Mouse (Mus musculus) hindbrain, embryonic 15.5 days (tissue): ENCODE data around the gene Ints1. TPM values are rescaled to one million over a fixed set of nuclear protein-coding genes. Genes with fewer than 3 reads are reported as not detected.

Experiments
- ATAC-seq: fragments of 200-750 bp; cut with Nextera tagmentation; 2 replicates; pipeline ENCODE4 v1.8.0; 2017; ENCODE audit warnings: low read depth, moderate number of reproducible peaks, moderate TSS enrichment; ENCODE audit not compliant: low FRiP score
- H3K27ac ChIP-seq: fragments of 300-500 bp; sonication (generic); replicated peaks from 2 replicates; pipeline ENCODE4 v1.5.1; 2015; ENCODE audit warnings: mild to moderate bottlenecking, inconsistent platforms
- H3K27me3 ChIP-seq: fragments of 300-500 bp; sonication (generic); 2 replicates; pipeline ENCODE4 v1.6.1; 2015; ENCODE audit warnings: control low read depth, inconsistent platforms
- H3K36me3 ChIP-seq: fragments of 300-500 bp; sonication (generic); 2 replicates; pipeline ENCODE4 v1.6.1; 2015; ENCODE audit warnings: control low read depth, inconsistent platforms
- H3K4me1 ChIP-seq: fragments of 300-500 bp; sonication (generic); replicated peaks from 2 replicates; pipeline ENCODE4 v1.6.1; 2015; ENCODE audit warnings: control low read depth, inconsistent platforms
- H3K4me2 ChIP-seq: fragments of 300-500 bp; sonication (generic); 2 replicates; pipeline ENCODE4 v1.6.1; 2015; ENCODE audit warnings: moderate library complexity, mild to moderate bottlenecking, inconsistent platforms
- H3K4me3 ChIP-seq: fragments of 300-500 bp; sonication (generic); 2 replicates; pipeline ENCODE4 v1.5.1; 2015; ENCODE audit warnings: mild to moderate bottlenecking, inconsistent platforms
- H3K9ac ChIP-seq: fragments of 300-500 bp; sonication (generic); 2 replicates; pipeline ENCODE4 v1.6.1; 2015; ENCODE audit warnings: inconsistent platforms
- H3K9me3 ChIP-seq: fragments of 300-500 bp; sonication (generic); 2 replicates; pipeline ENCODE4 v1.6.1; 2016; ENCODE audit warnings: control low read depth, inconsistent platforms
- WGBS: fragments of 180-500 bp; shearing (Covaris S2); methylation state at CpG from one replicate; pipeline ENCODE4 v1.1.7; 2015; 5-methylcytosine and 5-hydroxymethylcytosine counted together
- polyA plus RNA-seq: library from polyadenylated mRNA; unstranded; fragments of >200 nt; fragmentation: Nextera tagmentation; extraction: Ambion mirVana; gene quantifications from 2 replicates; pipeline ENCODE4 v1.2.1, GENCODE M21; 2015

Gene Ints1
- polyA plus RNA-seq, 1 experiment from 2014 or later, result 30.3 TPM

DNA sequence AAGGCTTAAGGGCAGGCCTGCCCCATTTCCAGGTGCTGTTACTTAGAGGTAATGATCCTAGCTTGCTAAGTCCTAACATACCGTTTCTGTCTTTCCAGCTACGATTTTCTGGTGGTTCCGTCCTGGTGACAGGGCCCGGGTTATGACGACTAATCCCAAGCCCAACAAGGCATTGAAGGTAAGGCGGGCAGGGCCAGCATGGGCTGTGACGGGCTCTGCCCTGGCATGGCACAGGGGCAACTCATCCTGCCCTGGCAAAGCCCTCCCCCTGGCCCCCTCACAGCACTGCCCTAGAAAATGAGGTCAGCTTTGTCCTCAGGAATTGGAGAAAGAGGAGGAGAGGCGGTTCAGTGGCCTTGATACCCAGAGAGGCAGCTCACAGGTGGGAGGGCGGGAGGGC is 23.6 kb upstream of the Ints1 start:
- Histone ChIP-seq H3K27me3 (no peaks in the 10 kb centered on the region), H3K36me3 (peaks cover 15% of the 10 kb centered on the region; the same call in 1 of the 2 replicates), H3K9me3 (no peaks in the 10 kb centered on the region), H3K27ac (no peak overlapping the region), H3K4me3 (no peak overlapping the region), H3K4me1 (peaks cover 47% of the 10 kb centered on the region), H3K9ac (no peak overlapping the region), H3K4me2 (peak overlapping the region; percentile 59)
- 88% methylated on average over 9 of the region's 9 CpGs for WGBS
- ATAC-seq, result no peak

DNA sequence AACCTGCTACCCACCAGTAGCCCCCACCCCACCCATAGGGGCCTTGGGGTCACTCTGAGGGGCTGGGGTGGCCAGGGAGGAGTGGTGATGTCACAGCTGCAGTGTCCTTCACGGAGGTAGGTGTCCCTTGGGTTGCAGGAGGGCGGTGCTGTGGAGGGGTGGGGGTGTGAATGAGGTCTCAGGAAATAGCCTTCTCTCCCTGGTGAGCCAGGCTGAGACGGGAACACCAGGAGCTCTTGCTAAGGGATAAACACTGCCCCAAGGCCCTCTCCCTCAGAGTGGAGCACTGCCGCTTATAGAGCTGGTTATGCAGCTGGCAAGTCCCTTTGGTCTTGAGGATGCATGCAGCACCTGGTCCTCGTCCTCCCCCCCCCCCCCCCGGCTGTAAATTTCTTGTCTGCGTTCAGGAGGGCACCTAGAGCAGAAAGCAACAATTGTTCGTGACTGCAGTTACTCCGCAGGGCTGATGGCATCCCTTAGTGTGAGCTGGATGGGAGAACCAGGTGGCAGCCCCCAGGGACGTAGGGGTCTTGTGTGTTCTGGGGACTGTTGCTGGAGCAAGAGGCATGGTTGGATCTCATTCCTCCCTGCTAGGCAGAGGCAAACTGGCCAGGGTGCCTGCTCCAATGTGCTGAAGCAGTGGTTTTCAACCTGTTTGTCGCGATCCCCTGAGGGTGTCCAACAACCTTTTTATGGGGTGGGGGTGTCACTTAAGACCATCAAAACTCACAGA is 22.9 kb upstream of the Ints1 start:
- peak overlapping the region; percentile 39 for H3K9ac ChIP-seq
- ATAC-seq, result peak; percentile 56
- H3K36me3 ChIP-seq, result peaks cover 15% of the 10 kb centered on the region; the same call in 1 of the 2 replicates
- peak overlapping the region; percentile 29 for H3K4me3 ChIP-seq
- H3K4me1 ChIP-seq, result peaks cover 45% of the 10 kb centered on the region
- peak overlapping the region; percentile 59 for H3K4me2 ChIP-seq
- 0 out of 2 replicates have a peak, but pooled peaks cover 5% of the 10 kb centered on the region for H3K27me3 ChIP-seq
- WGBS, result 29% methylated on average over 12 of the region's 12 CpGs
- H3K27ac ChIP-seq, result peak overlapping the region; percentile 87
- no peaks in the 10 kb centered on the region for H3K9me3 ChIP-seq

DNA sequence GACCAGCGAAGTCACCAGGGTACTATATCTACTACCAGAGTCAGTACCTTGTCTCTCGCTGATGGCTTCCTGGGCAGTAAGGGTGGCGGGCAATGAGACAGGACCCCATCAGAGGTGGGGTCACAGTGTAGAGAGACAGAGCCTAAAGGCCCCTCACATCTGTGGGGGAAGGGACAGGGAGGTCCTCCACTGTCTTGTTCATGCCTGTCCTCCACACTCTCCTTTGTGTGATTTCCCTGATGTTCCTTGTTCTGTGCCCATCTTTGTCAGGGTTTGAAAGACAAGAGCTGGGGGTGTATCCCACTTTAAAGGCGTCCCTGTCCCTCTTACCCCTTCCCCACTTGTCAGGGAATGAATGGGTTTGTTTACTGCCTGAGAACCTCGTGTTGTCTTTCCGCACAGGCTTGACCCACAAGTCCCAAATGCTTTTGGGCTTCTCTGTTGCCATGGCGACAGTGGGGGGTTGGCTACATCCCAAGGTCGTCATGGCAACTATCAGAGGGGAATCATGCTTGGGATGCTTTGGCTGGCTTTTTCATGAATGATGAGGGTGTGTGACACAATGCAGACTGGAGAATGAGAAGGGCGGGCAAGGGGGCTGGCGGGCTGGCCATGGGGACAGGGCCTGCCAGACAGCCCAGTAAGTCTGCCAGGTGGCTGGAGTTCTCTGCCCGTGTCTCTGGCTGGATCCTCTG is 22.1 kb upstream of the Ints1 start:
- Histone ChIP-seq H3K27me3 (0 out of 2 replicates have a peak, but pooled peaks cover 5% of the 10 kb centered on the region), H3K27ac (peak overlapping the region; percentile 87), H3K4me1 (peaks cover 51% of the 10 kb centered on the region), H3K4me2 (peak overlapping the region; percentile 59), H3K4me3 (peak overlapping the region; percentile 29), H3K36me3 (peaks cover 15% of the 10 kb centered on the region; the same call in 1 of the 2 replicates), H3K9ac (peak overlapping the region; percentile 39), H3K9me3 (no peaks in the 10 kb centered on the region)
- WGBS, result 13% methylated on average over 11 of the region's 11 CpGs
- ATAC-seq, result peak; percentile 88

DNA sequence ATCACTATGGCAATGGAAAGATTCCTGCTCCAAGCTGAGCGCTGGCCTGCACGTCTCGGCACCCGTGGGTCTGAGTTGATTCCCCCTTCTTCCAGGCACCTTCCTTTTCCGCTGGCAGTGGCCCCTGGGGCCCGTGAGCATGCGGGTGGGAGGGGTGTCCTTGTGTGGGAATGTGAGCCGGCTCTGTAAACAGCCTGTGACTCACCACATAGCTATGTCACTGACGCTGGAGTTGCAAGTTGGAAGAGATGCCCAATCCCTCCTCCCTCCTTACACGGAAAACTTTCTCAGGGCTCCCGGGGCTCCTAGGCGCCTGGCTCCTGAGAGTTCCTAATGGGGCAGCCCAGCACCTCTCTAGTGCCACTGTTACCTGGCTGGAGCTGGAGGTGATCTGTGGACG is 21.4 kb upstream of the Ints1 start:
- Histone ChIP-seq H3K4me2 (peak overlapping the region; percentile 59), H3K27me3 (0 out of 2 replicates have a peak, but pooled peaks cover 5% of the 10 kb centered on the region), H3K4me1 (peaks cover 58% of the 10 kb centered on the region), H3K9ac (no peak overlapping the region; the same call in 1 of the 2 replicates), H3K4me3 (no peak overlapping the region), H3K9me3 (no peaks in the 10 kb centered on the region), H3K36me3 (peaks cover 15% of the 10 kb centered on the region; the same call in 1 of the 2 replicates), H3K27ac (peak overlapping the region; percentile 87)
- peak; percentile 17 for ATAC-seq
- WGBS, result 17% methylated on average over 13 of the region's 13 CpGs

DNA sequence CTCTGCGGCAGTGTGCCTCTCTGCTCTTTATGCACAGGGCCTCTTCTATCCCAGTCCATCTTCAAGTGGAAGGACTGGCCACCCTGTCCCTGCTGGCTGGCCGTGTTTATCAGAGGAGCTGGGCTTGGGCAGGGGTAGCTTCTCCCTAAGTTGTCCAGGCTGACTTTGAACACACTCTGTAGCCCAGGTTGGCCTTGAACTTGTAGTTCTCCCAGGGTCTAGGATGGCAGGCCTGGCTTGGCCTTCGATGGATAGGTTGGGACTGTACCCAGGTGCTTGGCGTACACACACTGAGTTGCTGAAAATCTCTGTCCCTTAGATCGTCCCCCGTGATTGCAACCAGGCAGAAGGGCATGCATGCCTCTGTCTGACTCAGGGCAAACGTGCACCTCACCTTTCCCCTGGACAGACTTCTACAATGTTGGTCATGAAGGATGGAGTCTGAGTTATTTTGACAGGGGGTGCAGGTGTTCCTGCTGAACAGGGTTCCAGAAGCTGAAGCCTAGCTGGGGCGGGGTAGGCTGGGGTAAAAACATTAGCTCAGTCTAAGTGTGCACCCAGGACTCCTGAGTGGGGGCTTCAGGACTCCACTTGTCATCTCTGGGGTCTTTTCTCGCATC is 20.6 kb upstream of the Ints1 start:
- no peak overlapping the region for H3K27ac ChIP-seq
- H3K4me1 ChIP-seq, result peaks cover 62% of the 10 kb centered on the region
- no peak overlapping the region for H3K9ac ChIP-seq
- H3K36me3 ChIP-seq, result peaks cover 15% of the 10 kb centered on the region; the same call in 1 of the 2 replicates
- no peaks in the 10 kb centered on the region for H3K9me3 ChIP-seq
- H3K27me3 ChIP-seq, result 0 out of 2 replicates have a peak, but pooled peaks cover 5% of the 10 kb centered on the region
- ATAC-seq, result no peak
- WGBS, result 75% methylated on average over 9 of the region's 9 CpGs
- no peak overlapping the region for H3K4me3 ChIP-seq
- H3K4me2 ChIP-seq, result no peak overlapping the region

DNA sequence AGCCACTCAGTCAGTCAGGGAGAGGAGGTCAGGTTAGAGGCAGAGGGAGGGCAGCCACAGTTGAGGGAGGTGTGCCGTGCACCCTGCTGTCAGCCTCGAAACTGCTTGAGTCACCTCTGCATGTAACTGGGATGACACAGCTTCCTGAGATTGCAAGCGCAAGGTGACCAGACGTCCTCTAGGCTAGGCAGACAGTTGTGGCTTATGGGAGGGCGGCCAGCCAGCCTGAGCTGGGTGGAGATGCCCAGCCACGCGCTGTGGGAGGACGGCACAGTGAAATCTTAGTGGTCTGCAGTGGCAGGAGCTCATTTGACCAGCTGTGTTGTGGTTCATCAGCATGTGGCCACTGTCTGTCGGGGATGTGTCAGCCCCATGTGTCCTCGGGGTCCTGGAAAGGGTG is 19.5 kb upstream of the Ints1 start:
- Histone ChIP-seq H3K27ac (no peak overlapping the region), H3K36me3 (0 out of 2 replicates have a peak, but pooled peaks cover 5% of the 10 kb centered on the region), H3K9me3 (no peaks in the 10 kb centered on the region), H3K4me2 (no peak overlapping the region), H3K27me3 (0 out of 2 replicates have a peak, but pooled peaks cover 5% of the 10 kb centered on the region), H3K4me1 (peaks cover 62% of the 10 kb centered on the region), H3K4me3 (no peak overlapping the region), H3K9ac (no peak overlapping the region)
- no peak for ATAC-seq
- WGBS, result 61% methylated on average over 10 of the region's 10 CpGs

DNA sequence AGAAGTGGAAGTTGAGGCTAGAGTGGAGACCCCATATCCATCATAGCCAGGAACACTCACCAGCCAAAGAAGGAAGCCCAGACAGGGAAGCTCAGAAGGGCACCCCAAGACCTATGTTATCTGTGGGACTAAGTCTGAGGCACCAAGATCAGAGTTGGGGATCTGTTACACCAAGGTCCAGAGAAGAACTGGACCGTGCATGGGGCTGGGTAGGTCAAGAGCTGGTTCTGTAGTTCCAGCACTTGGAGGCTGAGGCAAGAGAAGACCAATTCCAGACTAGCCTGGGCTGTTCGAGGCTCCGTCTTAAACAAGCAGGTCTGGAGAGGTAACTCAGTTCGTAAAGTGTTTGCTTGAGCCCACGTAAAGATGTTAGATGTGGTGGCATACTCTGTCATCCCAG is 18.7 kb upstream of the Ints1 start:
- peaks cover 56% of the 10 kb centered on the region for H3K4me1 ChIP-seq
- 95% methylated on average over 5 of the region's 5 CpGs for WGBS

DNA sequence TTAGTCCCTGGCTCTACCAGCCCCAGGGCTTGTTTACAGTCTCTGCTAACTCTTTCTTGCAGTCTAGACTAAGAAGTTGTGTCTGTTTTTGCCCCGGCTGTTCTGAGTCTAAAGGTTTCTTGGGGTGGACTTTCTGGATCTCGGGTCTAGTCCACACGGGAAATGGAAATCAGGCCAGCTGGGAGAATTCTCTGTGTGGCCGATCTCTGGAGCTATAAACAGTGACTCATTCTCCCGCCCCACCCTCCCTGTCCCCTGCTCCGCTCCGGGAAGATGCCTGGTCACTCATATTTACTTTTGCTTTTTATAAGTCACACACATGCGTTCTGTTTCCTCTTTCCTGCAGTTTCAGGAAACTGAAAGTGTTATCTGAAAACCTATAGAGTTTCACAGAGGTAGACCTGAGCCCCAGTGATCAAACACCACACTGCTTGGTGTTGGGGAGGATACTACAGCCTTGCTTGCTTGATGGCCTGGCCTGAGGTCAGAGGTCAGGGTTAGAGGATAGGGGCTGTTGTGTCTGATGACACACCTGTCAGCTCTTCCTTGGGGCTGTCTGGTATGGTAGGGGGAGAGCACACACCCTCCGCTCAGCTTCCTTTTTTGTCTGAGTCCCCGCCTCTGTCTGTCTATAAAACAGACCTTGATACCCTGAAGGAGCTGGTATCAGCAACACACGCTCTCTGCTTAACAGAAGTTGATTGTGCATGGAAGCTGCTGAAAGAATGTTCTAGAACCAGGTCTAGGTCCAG is 18.0 kb upstream of the Ints1 start:
- Histone ChIP-seq H3K4me1 (peaks cover 49% of the 10 kb centered on the region), H3K27me3 (0 out of 2 replicates have a peak, but pooled peaks cover 5% of the 10 kb centered on the region), H3K9me3 (no peaks in the 10 kb centered on the region), H3K27ac (no peak overlapping the region), H3K9ac (no peak overlapping the region), H3K4me3 (no peak overlapping the region), H3K36me3 (no peaks in the 10 kb centered on the region), H3K4me2 (no peak overlapping the region)
- WGBS, result 72% methylated on average over 11 of the region's 11 CpGs
- ATAC-seq, result no peak

More for the DNA sequence above, 18.7 kb upstream of the Ints1 start:
- no peak overlapping the region for H3K4me3 ChIP-seq
- no peak for ATAC-seq
- 0 out of 2 replicates have a peak, but pooled peaks cover 5% of the 10 kb centered on the region for H3K27me3 ChIP-seq
- H3K36me3 ChIP-seq, result no peaks in the 10 kb centered on the region
- no peaks in the 10 kb centered on the region for H3K9me3 ChIP-seq
- H3K4me2 ChIP-seq, result no peak overlapping the region
- H3K27ac ChIP-seq, result no peak overlapping the region
- no peak overlapping the region for H3K9ac ChIP-seq

DNA sequence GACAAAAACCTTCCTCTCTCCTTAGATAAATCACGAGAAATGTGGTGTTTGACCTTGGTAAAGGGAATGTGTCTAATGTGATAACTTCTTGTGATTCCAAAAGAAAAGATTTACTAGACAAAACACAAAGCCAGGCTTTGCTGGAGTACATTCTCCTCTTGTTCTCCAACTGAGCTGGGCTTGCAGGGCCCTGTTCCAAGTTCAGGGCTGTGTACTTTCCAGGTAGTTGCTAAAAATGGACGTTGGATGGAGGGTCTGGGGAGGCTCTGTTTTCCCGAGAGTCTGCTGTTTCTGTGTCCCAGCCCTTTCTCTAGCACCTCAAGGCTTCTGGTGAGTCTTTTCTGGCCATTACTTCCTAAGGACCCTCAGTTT is 17.5 kb upstream of the Ints1 start:
- Histone ChIP-seq H3K9me3 (no peaks in the 10 kb centered on the region), H3K9ac (no peak overlapping the region), H3K4me1 (peaks cover 44% of the 10 kb centered on the region), H3K27me3 (0 out of 2 replicates have a peak, but pooled peaks cover 5% of the 10 kb centered on the region), H3K27ac (no peak overlapping the region), H3K36me3 (no peaks in the 10 kb centered on the region), H3K4me3 (no peak overlapping the region), H3K4me2 (0 out of 2 replicates have a peak overlapping the region, but pooled peaks have one; percentile 95)
- WGBS, result 74% methylated on average over 3 of the region's 3 CpGs
- no peak for ATAC-seq

DNA sequence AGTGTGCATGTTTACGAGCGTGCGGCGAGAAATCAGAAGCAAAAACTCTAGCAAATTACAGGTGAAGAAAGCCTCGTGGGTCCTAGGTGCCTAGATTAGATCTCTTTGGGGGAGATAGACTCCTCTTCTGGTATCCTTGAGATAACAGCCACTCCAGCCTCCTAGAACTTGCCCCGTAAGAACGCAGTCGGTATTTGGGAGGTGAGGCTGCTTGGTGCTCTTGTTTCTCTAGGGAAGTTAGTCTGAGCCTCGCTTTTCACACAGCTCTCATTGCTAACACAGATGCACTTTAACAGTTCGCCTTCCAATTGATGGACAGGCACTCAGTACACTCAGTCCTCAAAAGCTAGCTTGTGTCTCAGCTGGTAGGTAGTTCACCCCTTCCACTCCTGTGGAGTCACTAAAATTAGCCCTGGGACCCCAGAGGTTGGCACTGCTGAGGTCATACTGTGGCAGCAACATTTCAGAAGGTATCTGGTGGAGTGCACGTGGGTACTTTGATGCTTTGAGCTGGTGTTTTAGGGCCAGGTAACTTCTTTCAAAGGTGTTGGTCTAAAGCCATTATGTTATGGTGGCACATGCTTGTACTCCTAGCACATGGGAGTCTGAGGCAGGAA is 16.8 kb upstream of the Ints1 start:
- H3K36me3 ChIP-seq, result no peaks in the 10 kb centered on the region
- ATAC-seq, result no peak
- peak overlapping the region; percentile 95 for H3K4me2 ChIP-seq
- peak overlapping the region; percentile 74 for H3K4me3 ChIP-seq
- H3K4me1 ChIP-seq, result peaks cover 37% of the 10 kb centered on the region
- 22% methylated on average over 11 of the region's 11 CpGs for WGBS
- H3K27ac ChIP-seq, result no peak overlapping the region
- H3K9ac ChIP-seq, result peak overlapping the region; percentile 47
- H3K27me3 ChIP-seq, result 0 out of 2 replicates have a peak, but pooled peaks cover 5% of the 10 kb centered on the region
- no peaks in the 10 kb centered on the region for H3K9me3 ChIP-seq
